9 mouse cellular contexts compared by ENCODE assay signal in the genomic region with DNA sequence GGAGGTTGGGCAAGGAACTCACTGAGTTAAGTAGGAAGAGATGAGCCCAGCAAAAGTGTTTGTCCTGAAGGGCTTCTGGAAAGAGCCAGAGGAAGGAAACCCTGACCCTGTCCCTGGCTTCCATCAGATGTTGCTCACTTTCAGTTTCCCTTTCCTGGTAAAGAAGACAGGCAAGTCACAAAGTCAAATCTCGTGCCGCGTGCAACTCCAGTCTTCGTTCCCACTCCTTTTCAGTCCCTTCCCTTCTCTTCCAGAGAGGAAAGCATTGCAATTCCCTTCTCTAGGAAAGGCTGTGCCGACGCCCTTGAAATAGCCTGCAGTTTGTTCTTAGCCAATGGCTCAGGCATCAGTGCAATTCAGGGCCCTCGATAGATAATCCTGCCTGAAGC. TPM values are rescaled to one million over a fixed set of nuclear protein-coding genes. Genes with fewer than 3 reads are reported as not detected.
DNase-seq lines count a peak whose midpoint lies in the region; ATAC-seq and TF ChIP-seq lines count a peak whose summit lies in the region.
"Had no signal": no experiment of that assay in that cellular context is flagged by ENCODE, and none has a peak within 500 bp of the region (broad histone marks: within the 10 kb centered on the region; RNA-seq: fewer than 3 reads in every experiment).

No protein-coding gene starts in this region.

- WGBS in heart, postnatal 0 days: 36% methylated on average over 7 of the region's 7 CpGs
- WGBS in small intestine, adult 2 months: 7% methylated on average over 7 of the region's 7 CpGs

- no peaks in the 10 kb centered on the region for H3K27me3 ChIP-seq in heart, postnatal 0 days (ENCODE audit: control insufficient read depth, insufficient read depth, low read length)
- no peaks in the 10 kb centered on the region for H3K27me3 ChIP-seq in small intestine, adult 2 months (ENCODE audit: control insufficient read depth, insufficient read depth, low read length)

- no peak for TF ChIP-seq CTCF in heart, postnatal 0 days (IDR thresholded peaks at IDR 0.05; ENCODE audit: low read depth)
- no peak for TF ChIP-seq CTCF in small intestine, adult 2 months (IDR thresholded peaks at IDR 0.05; ENCODE audit: extremely low read depth, insufficient read length, insufficient replicate concordance, low read depth, low read length)

- H3K9ac ChIP-seq in heart, postnatal 0 days (replicated peaks; ENCODE audit: low read depth, low read length): 0 out of 2 replicates have a peak overlapping the region, but pooled peaks have one; percentile 38

- peak; percentile 37 for DNase-seq in gastrocnemius, adult 18-20 months (ENCODE audit: low spot score)
- no peak for DNase-seq in gastrocnemius, postnatal 4 days (ENCODE audit: low spot score in 2 of 2)
- DNase-seq in heart, postnatal 0 days (ENCODE audit: low spot score): peak; percentile 52
- peak; percentile 51 to 59 for DNase-seq in kidney, postnatal 25 days
- DNase-seq in left cerebral cortex, adult 9 months (ENCODE audit: low spot score in 2 of 2): no peak
- DNase-seq in cerebellum, adult 8-10 months: no peak
- DNase-seq in right cerebral cortex, postnatal 25 days: no peak
- DNase-seq: midbrain, embryonic 14.5 days had no signal

- TF ChIP-seq POLR2A in small intestine, adult 2 months (IDR thresholded peaks at IDR 0.05; ENCODE audit: low read depth, low read length): no peak

- H3K4me3 ChIP-seq in heart, postnatal 0 days (ENCODE audit: low read depth, low read length): no peak overlapping the region
- peak overlapping the region; percentile 25; the same call in 1 of the 2 replicates for H3K4me3 ChIP-seq in small intestine, adult 2 months (ENCODE audit: low read depth, low read length)

- H3K27ac ChIP-seq in heart, postnatal 0 days (ENCODE audit: low read depth): peak overlapping the region; percentile 81
- H3K27ac ChIP-seq in small intestine, adult 2 months (ENCODE audit: insufficient read depth, low read depth, low read length): peak overlapping the region; percentile 90

- H3K9me3 ChIP-seq in heart, postnatal 0 days (replicated peaks; ENCODE audit: control insufficient read depth, low read length): no peaks in the 10 kb centered on the region

- H3K4me1 ChIP-seq in heart, postnatal 0 days (ENCODE audit: control insufficient read depth, insufficient read depth): peaks cover 8% of the 10 kb centered on the region
- peaks cover 20% of the 10 kb centered on the region for H3K4me1 ChIP-seq in small intestine, adult 2 months (ENCODE audit: control insufficient read depth, insufficient read depth, insufficient read length, low read length)

- peak overlapping the region; percentile 28; the same call in 1 of the 2 replicates for H3K4me2 ChIP-seq in heart, postnatal 0 days (ENCODE audit: low read depth, low read length)

- ATAC-seq in heart, postnatal 0 days (ENCODE audit: insufficient read depth, low read depth): no peak

- no peak for TF ChIP-seq EP300 in heart, postnatal 0 days (IDR thresholded peaks at IDR 0.05; ENCODE audit: low read depth)

- H3K36me3 ChIP-seq in heart, postnatal 0 days (replicated peaks; ENCODE audit: control insufficient read depth, insufficient read depth, low read length): peaks cover 10% of the 10 kb centered on the region
- H3K36me3 ChIP-seq in small intestine, adult 2 months (ENCODE audit: control insufficient read depth, insufficient read depth, low read length): no peaks in the 10 kb centered on the region

RNA-seq across cellular contexts. Expression of a gene that starts 2.5 kb away (rescaled TPM):
- total RNA-seq in gastrocnemius, adult 18-20 months (2021): 10 to 100 TPM; 12.7 to 14.0 TPM
- total RNA-seq in gastrocnemius, postnatal 4 days (2021): 10 to 100 TPM; 17.3 to 17.4 TPM
- total RNA-seq in heart, postnatal 0 days (2014; rRNA removed; ENCODE audit: low replicate concordance): 14.5 and 23.7 TPM in 2 replicates
- 26.2 and 28.9 TPM in 2 replicates for polyA plus RNA-seq in heart, postnatal 0 days (2015; fragmentation: Nextera tagmentation; extraction: Ambion mirVana)
- polyA plus RNA-seq in small intestine, adult 2 months (2012; rRNA removed): 11.8 and 40.6 TPM in 2 replicates

RNA-seq across cellular contexts. Expression of a gene that starts 15.4 kb away (rescaled TPM):
- total RNA-seq in gastrocnemius, adult 18-20 months (2021): 10 to 100 TPM; 28.0 TPM
- 10 to 100 TPM; 18.0 to 21.9 TPM for total RNA-seq in gastrocnemius, postnatal 4 days (2021)
- total RNA-seq in heart, postnatal 0 days (2014; rRNA removed; ENCODE audit: low replicate concordance): 22.7 and 61.8 TPM in 2 replicates
- polyA plus RNA-seq in heart, postnatal 0 days (2015; fragmentation: Nextera tagmentation; extraction: Ambion mirVana): 42.4 and 42.8 TPM in 2 replicates
- polyA plus RNA-seq in small intestine, adult 2 months (2012; rRNA removed): 1.3 and 1.4 TPM in 2 replicates

Comparison
In these comparisons a context has a peak if more than half of its experiments do, and no peak if none do; other contexts are left out.
1. DNase-seq: peak in gastrocnemius, adult 18-20 months (single experiment), heart, postnatal 0 days (single experiment) and kidney, postnatal 25 days (2 of 2); none in gastrocnemius, postnatal 4 days (0 of 2), left cerebral cortex, adult 9 months (0 of 2), cerebellum, adult 8-10 months (single experiment) and right cerebral cortex, postnatal 25 days (single experiment).